Mouse (Mus musculus) G1E (cell line): Measurements from ENCODE around the gene Hipk2.

Experiments used
- CTCF ChIP-seq: IDR thresholded peaks from 2 replicates; pipeline ENCODE4 v1.5.1; 2012; ENCODE audit warnings: low read depth, low read length, inconsistent platforms, mixed read lengths
- POLR2AphosphoS5 ChIP-seq: IDR thresholded peaks from 2 replicates; pipeline ENCODE4 v1.6.1; 2012; ENCODE audit warnings: low read depth, low read length, inconsistent platforms; ENCODE audit not compliant: insufficient replicate concordance
- TAL1 ChIP-seq: conservative IDR thresholded peaks from 2 replicates; pipeline ENCODE4 v1.6.1; 2012; ENCODE audit warnings: low read depth, low read length, inconsistent platforms, mixed read lengths

DNA sequence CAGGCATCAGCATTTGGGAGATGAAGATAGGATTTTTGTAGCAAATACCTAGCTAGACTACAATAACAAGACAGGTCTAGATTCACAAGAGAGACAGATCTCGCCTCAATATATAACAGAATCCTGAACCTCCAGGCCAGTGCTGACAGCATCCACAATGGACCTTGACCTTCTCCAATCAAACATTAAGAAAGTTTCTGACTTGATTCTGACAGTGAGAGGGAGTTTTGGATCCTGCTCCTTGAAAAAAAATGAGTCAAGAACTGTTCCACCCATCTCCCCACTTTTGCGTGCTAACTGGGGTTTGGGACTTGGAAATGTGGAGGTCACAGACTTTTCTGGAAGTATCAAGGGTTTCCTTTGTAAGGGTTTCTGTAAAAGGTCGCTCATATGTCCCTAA lies 150.4 kb downstream of the Hipk2 start:
- TF ChIP-seq CTCF (no peak), POLR2AphosphoS5 (no peak), TAL1 (no peak)
